Mouse (Mus musculus): ENCODE data around the gene Dtnb.
"Not testable (repeated sequence)": the region's sequence is repeated elsewhere in the genome, so short reads cannot be mapped to it uniquely, and the experiment has no call there.

Dtnb gene

DNA sequence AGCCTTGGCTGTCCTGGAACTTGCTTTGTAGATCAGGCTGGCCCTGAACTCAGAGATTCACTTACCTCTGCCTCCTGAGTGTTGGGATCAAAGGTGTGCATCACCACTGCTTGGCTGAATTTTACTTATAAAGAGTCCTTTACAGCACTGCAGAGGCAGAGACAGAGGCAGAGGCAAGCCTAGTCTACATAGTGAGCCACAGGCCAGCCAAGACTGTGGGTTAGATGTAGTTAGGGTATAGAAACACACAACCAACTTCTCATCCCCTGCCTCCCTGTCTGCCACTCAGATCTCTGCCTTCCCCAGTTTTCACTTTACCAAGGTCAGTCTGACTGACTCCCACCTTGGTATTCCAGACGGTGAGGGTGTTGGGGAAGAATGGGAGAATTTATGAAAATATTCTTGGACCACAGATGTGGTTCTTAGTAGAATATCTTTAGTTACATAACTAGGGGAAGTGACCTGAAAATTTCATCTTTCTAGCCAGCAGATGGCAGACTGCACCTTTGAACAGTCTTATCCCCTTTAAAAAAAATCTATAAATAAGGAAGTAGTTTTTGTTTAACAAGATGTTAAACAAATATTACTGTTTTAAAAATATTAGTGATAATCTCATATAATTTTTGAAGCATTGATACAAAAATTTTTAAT, 88.9 kb downstream of the Dtnb start:
- in situ Hi-C loops (cut with MboI): no loop called here

- in situ Hi-C loops (cut with MboI): no loop called here
Measured at GRCm38 (mm10) chr12:3662660-3663059, 90.5 kb downstream of the Dtnb start.

GRCm38 (mm10) chr12:3663386-3663785, 91.2 kb downstream of the Dtnb start:
- in situ Hi-C loops (cut with MboI): no loop called here

DNA sequence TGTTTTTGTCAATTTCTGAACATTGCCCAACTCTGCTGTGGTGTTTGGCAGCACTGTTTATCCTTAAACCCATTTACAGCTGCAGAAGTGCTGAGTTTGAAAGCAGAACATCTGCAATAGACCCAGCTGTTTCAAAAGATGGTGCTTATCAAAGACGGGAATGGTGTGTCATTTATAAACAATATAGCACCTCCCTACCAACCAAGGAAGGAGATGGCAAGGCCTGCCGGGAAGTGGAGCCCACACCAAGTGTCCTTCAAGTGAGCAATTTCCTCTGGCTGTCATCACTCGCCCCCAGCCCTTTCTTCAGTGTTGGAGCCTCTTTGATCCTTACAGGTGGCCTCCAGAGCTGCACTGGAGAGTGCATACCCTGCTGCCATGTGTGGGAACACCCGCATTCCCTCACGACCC, 97.8 kb downstream of the Dtnb start:
- in situ Hi-C loops (cut with MboI): no loop called here

DNA sequence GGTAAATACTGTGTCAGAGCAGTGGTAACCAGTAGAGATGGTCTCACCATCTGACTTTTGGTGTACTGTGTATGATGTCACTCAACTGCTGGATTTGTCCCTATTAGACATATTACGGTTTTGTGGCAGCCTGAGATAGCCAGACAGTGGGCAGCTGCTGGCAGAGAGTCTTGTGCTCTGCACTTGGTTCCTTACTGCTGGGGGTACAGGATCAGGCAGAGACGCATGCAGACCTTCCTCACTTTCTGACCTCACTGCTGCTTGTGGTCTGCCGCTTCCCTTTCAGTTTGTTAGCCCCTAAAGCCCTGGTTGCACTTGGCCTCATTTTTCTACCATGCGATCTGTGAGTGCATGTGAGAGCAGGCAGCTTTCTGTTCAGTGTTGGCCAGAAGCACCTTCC, 98.9 kb downstream of the Dtnb start:
- in situ Hi-C loops (cut with MboI): no loop called here

GRCm38 (mm10) chr12:3672786-3673185, 100.6 kb downstream of the Dtnb start:
- in situ Hi-C loops (cut with MboI): no loop called here

GRCm38 (mm10) chr12:3673886-3674285, 101.7 kb downstream of the Dtnb start:
- in situ Hi-C loops (cut with MboI): no loop called here

- in situ Hi-C loops (cut with MboI): no loop called here
Measured at GRCm38 (mm10) chr12:3674913-3675312, 102.7 kb downstream of the Dtnb start.

DNA sequence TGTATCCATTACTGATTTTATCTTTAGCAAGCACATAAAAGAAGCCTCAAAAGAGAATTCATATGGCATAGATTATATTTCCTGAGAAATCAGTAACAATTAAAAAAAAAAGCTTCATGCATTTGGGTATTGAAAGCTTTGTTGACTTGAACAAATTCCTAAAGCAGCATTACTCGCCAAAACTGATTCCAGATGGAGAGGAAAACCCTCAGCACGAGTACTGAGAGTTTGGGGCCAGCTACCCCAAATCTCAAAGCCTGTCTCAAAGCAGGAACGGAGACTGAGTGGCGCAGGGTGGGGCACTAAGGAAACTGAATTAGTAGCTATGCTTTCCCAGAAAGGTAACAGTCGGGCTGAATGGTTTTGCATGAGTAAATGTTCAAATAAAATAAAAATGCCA, 108.5 kb downstream of the Dtnb start:
- in situ Hi-C loops (cut with MboI): no loop called here

DNA sequence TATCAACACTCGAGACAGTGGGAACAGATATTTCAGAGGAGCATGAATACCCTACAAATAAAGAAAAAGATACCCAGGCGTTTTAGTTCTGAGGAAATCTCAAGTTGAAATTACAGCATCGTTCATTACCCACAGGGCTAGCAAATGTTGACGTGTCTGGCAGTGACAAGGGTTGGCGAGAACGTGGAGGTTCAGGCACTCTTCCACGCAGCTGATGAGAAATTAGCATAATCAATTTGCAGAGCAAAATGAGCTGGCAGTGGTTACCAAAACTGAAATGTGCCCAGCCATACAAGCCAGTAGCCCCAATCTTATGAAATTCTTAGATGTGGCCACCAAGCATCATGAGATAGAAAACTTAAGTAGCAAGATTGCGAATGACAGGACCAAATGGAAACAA, 110.9 kb downstream of the Dtnb start:
- in situ Hi-C loops (cut with MboI): no loop called here

DNA sequence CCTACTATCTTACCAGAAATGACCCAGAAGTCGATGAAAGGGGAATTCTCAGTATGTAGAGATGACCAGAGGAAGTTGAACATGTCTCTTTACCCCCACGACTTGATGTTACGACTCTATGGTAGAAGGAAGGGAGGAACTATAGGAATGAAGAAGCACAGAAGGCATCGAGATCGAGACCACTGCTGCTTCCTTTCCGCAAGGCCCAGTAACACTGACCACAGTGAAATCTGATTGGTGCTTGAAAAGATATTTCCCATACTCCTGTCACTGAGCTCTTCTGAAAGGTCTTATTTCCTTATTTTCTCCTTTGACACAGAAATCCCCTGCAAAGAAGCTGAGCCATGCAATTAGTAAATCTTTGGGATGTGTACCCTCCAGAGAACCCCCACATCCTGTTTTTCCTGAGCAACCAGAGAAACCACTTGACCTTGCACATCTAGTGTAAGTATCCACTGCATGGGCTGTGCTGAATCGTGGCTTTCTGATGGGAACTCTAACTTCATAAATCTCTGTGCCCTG, 114.3 kb downstream of the Dtnb start:
- in situ Hi-C loops (cut with MboI): no loop called here

DNA sequence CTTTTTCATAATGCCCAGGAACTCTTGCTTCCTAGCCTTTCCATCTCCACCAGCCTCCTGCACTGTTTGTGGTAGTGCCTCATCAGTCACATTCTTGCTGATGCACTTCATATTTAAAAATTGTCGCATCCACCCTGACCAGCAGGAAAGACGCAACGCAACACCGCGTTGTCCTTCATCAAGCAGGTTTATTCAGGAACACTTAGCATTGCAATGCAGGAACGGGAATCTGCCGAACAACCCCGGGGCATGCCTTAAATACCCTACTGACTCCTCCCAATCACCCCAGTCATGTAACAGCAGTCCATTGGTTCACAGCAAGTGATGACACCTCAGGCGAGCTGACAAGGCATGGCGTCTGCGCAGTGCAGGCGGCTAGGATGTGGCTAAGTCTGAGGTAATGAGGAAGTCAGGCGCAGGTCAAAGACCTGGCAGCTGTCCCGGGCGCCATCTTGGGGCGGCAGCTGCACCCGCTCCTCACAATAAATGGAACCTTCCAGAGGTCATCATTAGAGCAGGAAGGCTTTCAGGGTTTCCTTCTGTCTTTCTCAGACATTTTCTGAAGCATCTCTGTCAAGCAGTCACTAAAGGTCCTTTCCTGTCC, 118.8 kb downstream of the Dtnb start:
- in situ Hi-C loops (cut with MboI): not testable (repeated sequence)

GRCm38 (mm10) chr12:3692795-3693392, 120.7 kb downstream of the Dtnb start:
- in situ Hi-C loops (cut with MboI): no loop called here

DNA sequence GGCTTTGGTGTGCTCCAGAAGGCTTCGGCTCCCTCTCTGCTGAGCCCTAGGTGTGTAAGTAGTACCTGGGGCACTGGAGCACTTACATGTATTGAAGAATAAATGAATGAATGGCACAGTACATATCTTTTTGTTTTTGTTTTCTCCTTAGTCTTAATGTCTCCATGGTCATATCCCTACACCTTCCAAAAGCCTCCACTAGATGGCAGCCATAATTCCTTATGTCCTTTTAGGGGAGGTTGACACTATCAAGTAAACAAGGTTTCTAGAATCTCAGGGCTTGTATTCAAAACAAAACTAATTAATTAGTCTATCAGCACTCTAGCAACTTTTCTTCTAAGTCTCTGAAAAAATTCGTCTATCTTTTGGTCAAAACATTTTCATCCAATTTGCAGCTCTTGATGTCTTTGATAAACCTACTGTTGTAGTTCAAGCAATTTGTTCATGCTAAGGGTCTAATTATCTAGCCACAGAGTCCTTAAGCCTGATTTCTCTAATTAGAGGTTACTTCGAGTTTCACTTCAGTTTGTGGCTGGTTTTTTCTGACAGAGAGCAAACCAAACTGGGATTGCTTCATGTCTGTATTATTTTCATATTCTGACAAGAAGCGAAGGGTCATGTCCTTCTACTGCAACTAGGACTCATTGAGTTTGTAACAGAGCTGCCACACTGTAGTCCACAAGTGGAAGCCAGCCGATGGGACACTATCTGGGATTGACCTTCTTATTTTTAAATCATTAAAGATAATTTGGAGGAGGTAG, 123.7 kb downstream of the Dtnb start:
- in situ Hi-C loops (cut with MboI): no loop called here

GRCm38 (mm10) chr12:3700503-3700902, 128.3 kb downstream of the Dtnb start:
- in situ Hi-C loops (cut with MboI): no loop called here

GRCm38 (mm10) chr12:3702903-3703302, 130.7 kb downstream of the Dtnb start:
- in situ Hi-C loops (cut with MboI): no loop called here

GRCm38 (mm10) chr12:3719151-3719721, 147.1 kb downstream of the Dtnb start:
- in situ Hi-C loops (cut with MboI): no loop called here

GRCm38 (mm10) chr12:3720527-3720926, 148.3 kb downstream of the Dtnb start:
- in situ Hi-C loops (cut with MboI): no loop called here

DNA sequence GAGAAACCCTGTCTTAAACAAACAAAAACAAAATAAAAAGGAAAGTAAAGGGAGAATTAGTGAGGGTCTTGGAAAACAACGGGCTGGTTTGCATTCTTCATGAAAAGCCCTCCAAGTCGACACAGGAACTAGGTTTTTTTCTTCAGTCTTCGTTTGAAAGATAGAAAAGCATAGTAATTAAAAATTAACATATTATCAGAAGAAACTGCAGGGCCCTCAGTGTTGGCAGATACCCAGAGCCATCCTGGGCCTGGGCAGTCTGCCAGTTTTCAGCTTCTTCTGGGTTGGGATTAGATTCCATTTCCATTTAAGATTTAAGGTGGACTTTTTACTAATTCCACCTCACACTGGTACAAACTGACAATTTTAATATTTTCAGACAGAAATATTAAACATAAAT, 151.6 kb downstream of the Dtnb start:
- in situ Hi-C loops (cut with MboI): no loop called here

GRCm38 (mm10) chr12:3724822-3725370, 152.7 kb downstream of the Dtnb start:
- in situ Hi-C loops (cut with MboI): no loop called here

- in situ Hi-C loops (cut with MboI): no loop called here
Measured at GRCm38 (mm10) chr12:3729521-3730075, 157.4 kb downstream of the Dtnb start.

All from mature B cell (primary cell).